Mouse (Mus musculus) ES-Bruce4 (cell line): ENCODE measurements around the gene Slc35g2. TPM values are rescaled to one million over a fixed set of nuclear protein-coding genes. Genes with fewer than 3 reads are reported as not detected.

Source experiments
- H3K27ac ChIP-seq: 2 replicates; pipeline ENCODE4 v1.5.1; 2012; ENCODE audit warnings: low read length, inconsistent platforms; ENCODE audit not compliant: insufficient read depth
- H3K27me3 ChIP-seq: 2 replicates; pipeline ENCODE4 v1.6.1; 2012; ENCODE audit warnings: mild to moderate bottlenecking, low read length, inconsistent platforms; ENCODE audit not compliant: control insufficient read depth, poor library complexity, insufficient read depth, severe bottlenecking
- H3K36me3 ChIP-seq: 2 replicates; pipeline ENCODE4 v1.6.1; 2012; ENCODE audit warnings: inconsistent platforms, mild to moderate bottlenecking, low read length, moderate library complexity; ENCODE audit not compliant: control insufficient read depth, poor library complexity, insufficient read depth, severe bottlenecking
- H3K4me1 ChIP-seq: one replicate; pipeline ENCODE4 v1.8.1; 2011; ENCODE audit warnings: low read length; ENCODE audit not compliant: control insufficient read depth, insufficient read depth
- H3K4me3 ChIP-seq: 2 replicates; pipeline ENCODE4 v1.5.1; 2011; ENCODE audit warnings: low read depth, mild to moderate bottlenecking, low read length
- H3K9ac ChIP-seq: 2 replicates; pipeline ENCODE4 v1.6.1; 2012; ENCODE audit warnings: low read depth, mild to moderate bottlenecking, inconsistent platforms; ENCODE audit not compliant: poor library complexity, severe bottlenecking
- H3K9me3 ChIP-seq: replicated peaks from 2 replicates; pipeline ENCODE4 v1.6.1; 2012; ENCODE audit warnings: mild to moderate bottlenecking, low read length, inconsistent platforms; ENCODE audit not compliant: control insufficient read depth, poor library complexity, insufficient read depth, severe bottlenecking
- CTCF ChIP-seq: IDR thresholded peaks from one replicate; pipeline ENCODE4 v1.8.1; 2011; ENCODE audit warnings: low read depth, low read length
- EP300 ChIP-seq: IDR thresholded peaks from 2 replicates; pipeline ENCODE4 v1.6.1; 2011; ENCODE audit warnings: low read depth, low read length; ENCODE audit not compliant: insufficient read depth
- POLR2A ChIP-seq: IDR thresholded peaks from one replicate; pipeline ENCODE4 v1.8.1; 2011; ENCODE audit warnings: low read length; ENCODE audit not compliant: insufficient read depth
- polyA plus RNA-seq: library from polyadenylated mRNA; stranded (reverse); fragments of >200 nt; gene quantifications from 2 replicates; pipeline ENCODE4 v1.2.4, GENCODE M21; 2011; ENCODE audit warnings: low read depth; ENCODE audit not compliant: missing spikeins, insufficient read depth, insufficient read length

Slc35g2 gene
- polyA plus RNA-seq, 1 experiment, result 1.9 TPM

DNA sequence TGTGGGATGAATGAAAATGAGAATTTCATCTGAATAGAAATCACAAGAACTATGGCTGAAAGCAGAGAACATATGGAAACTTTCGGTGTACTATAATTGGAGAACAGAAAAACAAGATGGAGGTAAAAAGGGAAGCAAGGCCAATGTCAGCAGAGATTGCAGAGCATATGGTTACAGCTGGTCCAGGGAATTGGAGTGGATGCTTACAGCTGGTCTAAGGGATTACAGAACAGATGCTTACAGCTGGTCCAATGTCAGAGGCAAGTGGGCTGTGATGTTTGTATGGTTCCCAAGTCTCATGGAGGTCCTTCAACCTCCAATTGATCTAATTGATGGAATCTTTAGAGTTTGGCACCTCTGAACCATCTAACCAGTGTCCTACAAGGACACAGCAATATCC lies 31.2 kb upstream of the Slc35g2 start:
- H3K9me3 ChIP-seq, result no peaks in the 10 kb centered on the region
- no peak overlapping the region for H3K27ac ChIP-seq
- TF ChIP-seq EP300, result no peak
- TF ChIP-seq POLR2A, result no peak
- TF ChIP-seq CTCF, result no peak
- no peaks in the 10 kb centered on the region for H3K27me3 ChIP-seq
- H3K4me1 ChIP-seq, result peaks cover 1% of the 10 kb centered on the region
- no peaks in the 10 kb centered on the region for H3K36me3 ChIP-seq
- H3K9ac ChIP-seq, result no peak overlapping the region
- H3K4me3 ChIP-seq, result no peak overlapping the region

DNA sequence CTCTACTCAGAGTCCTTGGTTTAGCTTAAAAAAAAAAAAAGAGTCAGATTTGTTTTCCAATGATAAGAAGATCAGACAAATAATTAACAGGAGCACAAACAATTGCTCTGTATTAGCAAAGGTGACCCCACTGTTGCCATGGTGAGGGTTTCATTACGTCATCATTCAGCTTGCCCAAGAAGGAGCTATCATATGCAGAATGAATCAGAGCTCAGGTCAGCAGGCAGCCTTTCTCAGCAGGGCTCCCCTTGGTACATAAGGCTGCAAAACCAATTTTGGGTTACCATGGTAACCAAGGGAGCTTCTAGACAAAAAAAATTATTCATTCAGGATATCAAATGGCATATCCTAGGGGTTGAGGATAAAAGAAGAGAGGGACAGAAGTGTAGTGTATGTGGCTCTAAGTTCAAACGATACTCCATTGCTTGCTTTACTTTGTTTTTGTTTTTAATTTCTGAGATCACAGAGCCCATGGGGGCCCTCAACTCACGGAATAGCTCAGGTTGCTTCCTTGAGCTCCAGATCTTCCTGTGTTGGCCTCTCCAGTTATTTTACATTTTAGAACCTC lies 29.0 kb upstream of the Slc35g2 start:
- Histone ChIP-seq H3K36me3 (no peaks in the 10 kb centered on the region), H3K9ac (no peak overlapping the region)

GRCm38 (mm10) chr9:100597546-100597945 lies 26.7 kb upstream of the Slc35g2 start, which contains the start of gene Stag1:
TSS of gene Stag1 (plus strand) at chr9:100597798.
- H3K27ac ChIP-seq, result no peak within 1 kb of the TSS
- no peaks in the 10 kb centered on the region for H3K9me3 ChIP-seq
- no peaks in the 10 kb centered on the region for H3K27me3 ChIP-seq
- H3K36me3 ChIP-seq, result no peaks in the 10 kb centered on the region
- no peak within 1 kb of the TSS for H3K9ac ChIP-seq
- H3K4me1 ChIP-seq, result no peaks in the 10 kb centered on the region
- H3K4me3 ChIP-seq, result peak within 1 kb of the TSS; percentile 60
- TF ChIP-seq POLR2A, result no peak
- TF ChIP-seq CTCF, result no peak
- TF ChIP-seq EP300, result no peak

More for the DNA sequence above, 29.0 kb upstream of the Slc35g2 start:
- H3K4me1 ChIP-seq, result peaks cover 1% of the 10 kb centered on the region
- no peak overlapping the region for H3K4me3 ChIP-seq
- no peaks in the 10 kb centered on the region for H3K27me3 ChIP-seq
- no peaks in the 10 kb centered on the region for H3K9me3 ChIP-seq
- H3K27ac ChIP-seq, result no peak overlapping the region
- TF ChIP-seq EP300, result no peak
- no peak for TF ChIP-seq CTCF
- TF ChIP-seq POLR2A, result no peak

- H3K36me3 ChIP-seq, result no peaks in the 10 kb centered on the region
- H3K9me3 ChIP-seq, result no peaks in the 10 kb centered on the region
- no peak for TF ChIP-seq EP300
- TF ChIP-seq POLR2A, result no peak
- TF ChIP-seq CTCF, result no peak
- H3K4me3 ChIP-seq, result no peak overlapping the region
- H3K9ac ChIP-seq, result no peak overlapping the region
- H3K27ac ChIP-seq, result no peak overlapping the region
- no peaks in the 10 kb centered on the region for H3K4me1 ChIP-seq
- no peaks in the 10 kb centered on the region for H3K27me3 ChIP-seq
Measured at GRCm38 (mm10) chr9:100596317-100596716, 25.4 kb upstream of the Slc35g2 start.

GRCm38 (mm10) chr9:100590462-100590861 lies 19.6 kb upstream of the Slc35g2 start:
- Histone ChIP-seq H3K27me3 (0 out of 2 replicates have a peak, but pooled peaks cover 1% of the 10 kb centered on the region), H3K36me3 (no peaks in the 10 kb centered on the region), H3K9ac (no peak overlapping the region), H3K9me3 (no peaks in the 10 kb centered on the region), H3K27ac (no peak overlapping the region), H3K4me1 (no peaks in the 10 kb centered on the region), H3K4me3 (no peak overlapping the region)
- no peak for TF ChIP-seq POLR2A
- no peak for TF ChIP-seq EP300
- no peak for TF ChIP-seq CTCF

- Histone ChIP-seq H3K27ac (no peak overlapping the region), H3K4me1 (peaks cover 4% of the 10 kb centered on the region), H3K9ac (no peak overlapping the region), H3K27me3 (no peaks in the 10 kb centered on the region), H3K36me3 (no peaks in the 10 kb centered on the region), H3K9me3 (no peaks in the 10 kb centered on the region), H3K4me3 (no peak overlapping the region)
- TF ChIP-seq POLR2A (no peak), EP300 (no peak), CTCF (no peak)
Measured at GRCm38 (mm10) chr9:100584031-100584430, 13.1 kb upstream of the Slc35g2 start.
